In genomic region chr12:82168820-82169533, GRCm38 (mm10) we compare ENCODE assay signal across 8 mouse cellular contexts. TPM values are rescaled to one million over a fixed set of nuclear protein-coding genes. Genes with fewer than 3 reads are reported as not detected.
DNase-seq lines count a peak whose midpoint lies in the region; ATAC-seq and TF ChIP-seq lines count a peak whose summit lies in the region.

Gene Sipa1l1 (plus strand): TSS chr12:82169320.

- H3K4me2 ChIP-seq in embryonic facial prominence, embryonic 14.5 days (ENCODE audit: low read depth, low read length) = peak within 1 kb of the TSS; percentile 69
- H3K4me2 ChIP-seq in limb, embryonic 14.5 days (replicated peaks; ENCODE audit: low read depth, low read length, severe bottlenecking) = peak within 1 kb of the TSS; percentile 89
- peak within 1 kb of the TSS; percentile 99 for H3K4me2 ChIP-seq in midbrain, postnatal 0 days (ENCODE audit: low read depth, low read length, poor library complexity, severe bottlenecking)

- peak within 1 kb of the TSS; percentile 96 for H3K27ac ChIP-seq in embryonic facial prominence, embryonic 14.5 days (replicated peaks; ENCODE audit: low read depth, low read length)
- H3K27ac ChIP-seq in limb, embryonic 14.5 days (replicated peaks; ENCODE audit: low read depth, low read length) = peak within 1 kb of the TSS; percentile 92
- H3K27ac ChIP-seq in midbrain, postnatal 0 days (ENCODE audit: low read depth, low read length) = peak within 1 kb of the TSS; percentile 82

- peaks cover 13% of the 10 kb centered on the region; the same call in 1 of the 2 replicates for H3K4me1 ChIP-seq in embryonic facial prominence, embryonic 14.5 days (ENCODE audit: control insufficient read depth, insufficient read depth, low read length)
- peaks cover 17% of the 10 kb centered on the region; the same call in 1 of the 2 replicates for H3K4me1 ChIP-seq in limb, embryonic 14.5 days (ENCODE audit: control insufficient read depth, insufficient read depth, low read length)
- 0 out of 2 replicates have a peak, but pooled peaks cover 4% of the 10 kb centered on the region for H3K4me1 ChIP-seq in midbrain, postnatal 0 days (ENCODE audit: insufficient read depth, low read length)

- peak within 1 kb of the TSS; percentile 84 for H3K4me3 ChIP-seq in embryonic facial prominence, embryonic 14.5 days (ENCODE audit: low read depth, low read length)
- peak within 1 kb of the TSS; percentile 84 for H3K4me3 ChIP-seq in limb, embryonic 14.5 days (replicated peaks; ENCODE audit: low read length)
- peak within 1 kb of the TSS; percentile 93 for H3K4me3 ChIP-seq in midbrain, postnatal 0 days (ENCODE audit: low read depth, low read length)

- peak within 1 kb of the TSS; percentile 96 for H3K9ac ChIP-seq in embryonic facial prominence, embryonic 14.5 days (ENCODE audit: low read depth, low read length)
- H3K9ac ChIP-seq in limb, embryonic 14.5 days (ENCODE audit: low read depth, low read length, severe bottlenecking) = peak within 1 kb of the TSS; percentile 90
- peak within 1 kb of the TSS; percentile 92 for H3K9ac ChIP-seq in midbrain, postnatal 0 days (replicated peaks; ENCODE audit: low read length, poor library complexity, severe bottlenecking)

- peak; percentile 95 for DNase-seq in 3T3-L1 (ENCODE audit: low read depth, low spot score)
- peak; percentile 77 to 93 for DNase-seq in adrenal gland, postnatal 4 days (ENCODE audit: low spot score in 2 of 2)
- peak; percentile 98 for DNase-seq in embryonic facial prominence, embryonic 14.5 days (ENCODE audit: low spot score)
- DNase-seq in heart, adult 8-10 months (ENCODE audit: low spot score) = peak; percentile 94
- DNase-seq in kidney, adult 9 months = peak; percentile 96
- peak; percentile 96 for DNase-seq in limb, embryonic 14.5 days (ENCODE audit: low spot score)
- peak; percentile 97 for DNase-seq in midbrain, postnatal 0 days (ENCODE audit: low spot score)
- DNase-seq in spleen, postnatal 14 days (ENCODE audit: low spot score in 2 of 2) = peak; percentile 83 to 85

- WGBS in embryonic facial prominence, embryonic 14.5 days = 1% methylated on average over 33 of the region's 43 CpGs
- under 1% methylated on average over 38 of the region's 43 CpGs for WGBS in limb, embryonic 14.5 days
- WGBS in midbrain, postnatal 0 days = under 1% methylated on average over 23 of the region's 43 CpGs

- TF ChIP-seq CTCF in midbrain, postnatal 0 days (IDR thresholded peaks at IDR 0.05) = peak; percentile 47

- H3K36me3 ChIP-seq in embryonic facial prominence, embryonic 14.5 days (ENCODE audit: control insufficient read depth, insufficient read depth, low read length) = no peaks in the 10 kb centered on the region
- H3K36me3 ChIP-seq in limb, embryonic 14.5 days (ENCODE audit: control insufficient read depth, insufficient read depth, low read length) = no peaks in the 10 kb centered on the region
- no peaks in the 10 kb centered on the region for H3K36me3 ChIP-seq in midbrain, postnatal 0 days (ENCODE audit: insufficient read depth, low read length)

- no peaks in the 10 kb centered on the region for H3K27me3 ChIP-seq in embryonic facial prominence, embryonic 14.5 days (replicated peaks; ENCODE audit: control insufficient read depth, insufficient read depth, low read length)
- H3K27me3 ChIP-seq in limb, embryonic 14.5 days (ENCODE audit: control insufficient read depth, insufficient read depth, low read length) = no peaks in the 10 kb centered on the region
- no peaks in the 10 kb centered on the region for H3K27me3 ChIP-seq in midbrain, postnatal 0 days (ENCODE audit: insufficient read depth, low read length)

- peak; percentile 88; the same call in 1 of the 2 replicates for TF ChIP-seq POLR2A in limb, embryonic 14.5 days (IDR thresholded peaks at IDR 0.05; ENCODE audit: borderline replicate concordance, extremely low read depth, insufficient read depth, insufficient read length)

- peak; percentile 94 for ATAC-seq in embryonic facial prominence, embryonic 14.5 days (ENCODE audit: low read depth)
- ATAC-seq in limb, embryonic 14.5 days (ENCODE audit: low FRiP score, low read depth) = peak; percentile 92
- peak; percentile 95 for ATAC-seq in midbrain, postnatal 0 days (ENCODE audit: low FRiP score)

- H3K9me3 ChIP-seq in embryonic facial prominence, embryonic 14.5 days (ENCODE audit: control insufficient read depth, low read length) = no peaks in the 10 kb centered on the region
- H3K9me3 ChIP-seq in limb, embryonic 14.5 days (ENCODE audit: control insufficient read depth, low read length) = no peaks in the 10 kb centered on the region
- H3K9me3 ChIP-seq in midbrain, postnatal 0 days (ENCODE audit: low read length) = no peaks in the 10 kb centered on the region

RNA-seq across cellular contexts. Expression of gene Sipa1l1, which starts in this region (rescaled TPM):
- 10 to 100 TPM; 32.7 to 40.0 TPM for total RNA-seq in adrenal gland, postnatal 4 days (2021)
- polyA plus RNA-seq in embryonic facial prominence, embryonic 14.5 days (2014; fragmentation: Nextera tagmentation; extraction: Ambion mirVana) = 23.8 and 24.2 TPM in 2 replicates
- total RNA-seq in heart, adult 8-10 months (2022) = 10 to 100 TPM in 1 of 4 experiments, 1 to 10 TPM in 3; 8.3 to 11.1 (median 9.4) TPM
- polyA plus RNA-seq in limb, embryonic 14.5 days (2012; rRNA removed) = 31.0 and 34.4 TPM in 2 replicates
- 29.5 and 39.4 TPM in 2 replicates for polyA plus RNA-seq in limb, embryonic 14.5 days (2014; fragmentation: Nextera tagmentation; extraction: Ambion mirVana)
- 22.2 and 25.6 TPM in 2 replicates for total RNA-seq in midbrain, postnatal 0 days (2014; rRNA removed)
- polyA plus RNA-seq in midbrain, postnatal 0 days (2015; fragmentation: Nextera tagmentation; extraction: Ambion mirVana) = 6.2 and 7.1 TPM in 2 replicates

Comparison
In these comparisons a context has a peak if more than half of its experiments do, and no peak if none do; other contexts are left out.
1. Peak in every context shown above with its lines: DNase-seq, ATAC-seq, H3K4me3 ChIP-seq and H3K27ac ChIP-seq.